Mouse (Mus musculus) forebrain, embryonic 11.5 days (tissue): ENCODE results near the gene Slc4a1. TPM values are rescaled to one million over a fixed set of nuclear protein-coding genes. Genes with fewer than 3 reads are reported as not detected.
A peak's percentile ranks its signal among the peaks of the same experiment; 100 is the strongest.

ENCODE experiments used
- ATAC-seq: fragments of 200-750 bp; cut with Nextera tagmentation; replicated peaks from 2 replicates; pipeline ENCODE4 v1.8.0; 2017; ENCODE audit warnings: moderate TSS enrichment; ENCODE audit not compliant: low FRiP score
- DNase-seq: peaks from one replicate; pipeline ENCODE4 v3.0.0-alpha.2; 2017; ENCODE audit warnings: low spot score
- H3K27ac ChIP-seq: fragments of 300-500 bp; sonication (generic); 2 replicates; pipeline ENCODE4 v1.5.1; 2014; ENCODE audit warnings: low read depth, low read length
- H3K27me3 ChIP-seq: fragments of 300-500 bp; sonication (generic); 2 replicates; pipeline ENCODE4 v1.6.1; 2014; ENCODE audit warnings: mild to moderate bottlenecking, low read length, mixed read lengths; ENCODE audit not compliant: control insufficient read depth, insufficient read depth
- H3K36me3 ChIP-seq: fragments of 300-500 bp; sonication (generic); 2 replicates; pipeline ENCODE4 v1.6.1; 2014; ENCODE audit warnings: mild to moderate bottlenecking, low read length, moderate library complexity, mixed read lengths; ENCODE audit not compliant: control insufficient read depth, insufficient read depth
- H3K4me1 ChIP-seq: fragments of 300-500 bp; sonication (generic); replicated peaks from 2 replicates; pipeline ENCODE4 v1.6.1; 2014; ENCODE audit warnings: low read length, mixed read lengths; ENCODE audit not compliant: control insufficient read depth, insufficient read depth
- H3K4me2 ChIP-seq: fragments of 300-500 bp; sonication (generic); 2 replicates; pipeline ENCODE4 v1.6.1; 2014; ENCODE audit warnings: low read depth, mild to moderate bottlenecking, low read length, moderate library complexity, mixed read lengths; ENCODE audit not compliant: severe bottlenecking
- H3K4me3 ChIP-seq: fragments of 300-500 bp; sonication (generic); 2 replicates; pipeline ENCODE4 v1.5.1; 2014; ENCODE audit warnings: low read depth, low read length
- H3K9ac ChIP-seq: fragments of 300-500 bp; sonication (generic); 2 replicates; pipeline ENCODE4 v1.6.1; 2014; ENCODE audit warnings: low read length
- H3K9me3 ChIP-seq: fragments of 300-500 bp; sonication (generic); 2 replicates; pipeline ENCODE4 v1.6.1; 2016; ENCODE audit warnings: low read length, mixed read lengths; ENCODE audit not compliant: control insufficient read depth
- WGBS: fragments of 180-500 bp; shearing (Covaris S2); extraction: QIAGEN DNeasy Blood & Tissue Kit; methylation state at CpG from one replicate; pipeline ENCODE4 v1.1.7; 2014; 5-methylcytosine and 5-hydroxymethylcytosine counted together
- polyA plus RNA-seq: library from polyadenylated mRNA; unstranded; fragments of >200 nt; fragmentation: Nextera tagmentation; extraction: Ambion mirVana; gene quantifications from 2 replicates; pipeline ENCODE4 v1.2.1, GENCODE M21; 2014

Slc4a1 gene
- polyA plus RNA-seq, 1 experiment from 2014 or later: 33.8 TPM

- H3K4me3 ChIP-seq: no peak overlapping the region
- H3K4me1 ChIP-seq: no peaks in the 10 kb centered on the region
- WGBS: 46% methylated on average over 8 of the region's 8 CpGs
- H3K9ac ChIP-seq: no peak overlapping the region
- no peaks in the 10 kb centered on the region for H3K36me3 ChIP-seq
- no peak for ATAC-seq
- no peak overlapping the region for H3K27ac ChIP-seq
- no peaks in the 10 kb centered on the region for H3K9me3 ChIP-seq
- no peaks in the 10 kb centered on the region for H3K27me3 ChIP-seq
- no peak overlapping the region for H3K4me2 ChIP-seq
- no peak for DNase-seq
These were observed 13.0 kb downstream of the Slc4a1 start for GRCm38 (mm10) chr11:102353021-102353431.

GRCm38 (mm10) chr11:102352378-102352777 lies 13.6 kb downstream of the Slc4a1 start:
- no peak overlapping the region for H3K9ac ChIP-seq
- H3K4me1 ChIP-seq: no peaks in the 10 kb centered on the region
- no peaks in the 10 kb centered on the region for H3K9me3 ChIP-seq
- peak; percentile 40 for DNase-seq
- no peaks in the 10 kb centered on the region for H3K36me3 ChIP-seq
- 59% methylated on average over 5 of the region's 5 CpGs for WGBS
- no peaks in the 10 kb centered on the region for H3K27me3 ChIP-seq
- no peak overlapping the region for H3K27ac ChIP-seq
- no peak overlapping the region for H3K4me3 ChIP-seq
- no peak overlapping the region for H3K4me2 ChIP-seq
- ATAC-seq: no peak

- 91% methylated on average over 17 of the region's 17 CpGs for WGBS
- Histone ChIP-seq H3K36me3 (no peaks in the 10 kb centered on the region), H3K9me3 (no peaks in the 10 kb centered on the region), H3K27me3 (no peaks in the 10 kb centered on the region), H3K9ac (no peak overlapping the region), H3K4me1 (no peaks in the 10 kb centered on the region), H3K27ac (no peak overlapping the region), H3K4me3 (no peak overlapping the region), H3K4me2 (no peak overlapping the region)
- DNase-seq (no peak), ATAC-seq (no peak)
These were observed 15.0 kb downstream of the Slc4a1 start for GRCm38 (mm10) chr11:102350981-102351523.

GRCm38 (mm10) chr11:102350416-102350815 lies 15.6 kb downstream of the Slc4a1 start:
- no peak for ATAC-seq
- Histone ChIP-seq H3K4me2 (no peak overlapping the region), H3K9me3 (no peaks in the 10 kb centered on the region), H3K27ac (no peak overlapping the region), H3K4me3 (no peak overlapping the region), H3K36me3 (no peaks in the 10 kb centered on the region), H3K9ac (no peak overlapping the region), H3K27me3 (no peaks in the 10 kb centered on the region), H3K4me1 (no peaks in the 10 kb centered on the region)
- WGBS: 85% methylated on average over 4 of the region's 4 CpGs
- DNase-seq: no peak

- no peaks in the 10 kb centered on the region for H3K9me3 ChIP-seq
- no peaks in the 10 kb centered on the region for H3K36me3 ChIP-seq
- H3K4me3 ChIP-seq: no peak overlapping the region
- H3K4me1 ChIP-seq: no peaks in the 10 kb centered on the region
- WGBS: 95% methylated on average over 3 of the region's 3 CpGs
- no peak overlapping the region for H3K27ac ChIP-seq
- H3K27me3 ChIP-seq: no peaks in the 10 kb centered on the region
- H3K9ac ChIP-seq: no peak overlapping the region
- no peak for ATAC-seq
- H3K4me2 ChIP-seq: no peak overlapping the region
- no peak for DNase-seq
These were observed 16.6 kb downstream of the Slc4a1 start for GRCm38 (mm10) chr11:102349189-102349954.

GRCm38 (mm10) chr11:102348771-102349170 lies 17.2 kb downstream of the Slc4a1 start:
- no peak overlapping the region for H3K4me3 ChIP-seq
- H3K9me3 ChIP-seq: no peaks in the 10 kb centered on the region
- no peaks in the 10 kb centered on the region for H3K4me1 ChIP-seq
- no peak overlapping the region for H3K9ac ChIP-seq
- WGBS: 88% methylated on average over 11 of the region's 11 CpGs
- no peak for DNase-seq
- H3K4me2 ChIP-seq: no peak overlapping the region
- H3K36me3 ChIP-seq: no peaks in the 10 kb centered on the region
- H3K27ac ChIP-seq: no peak overlapping the region
- ATAC-seq: no peak
- no peaks in the 10 kb centered on the region for H3K27me3 ChIP-seq

- ATAC-seq (no peak), DNase-seq (no peak)
- 88% methylated on average over 7 of the region's 7 CpGs for WGBS
- Histone ChIP-seq H3K4me1 (no peaks in the 10 kb centered on the region), H3K4me3 (no peak overlapping the region), H3K36me3 (no peaks in the 10 kb centered on the region), H3K9me3 (no peaks in the 10 kb centered on the region), H3K27me3 (no peaks in the 10 kb centered on the region), H3K27ac (no peak overlapping the region), H3K4me2 (no peak overlapping the region), H3K9ac (no peak overlapping the region)
These were observed 17.9 kb downstream of the Slc4a1 start for GRCm38 (mm10) chr11:102348101-102348585.

GRCm38 (mm10) chr11:102347683-102348082 lies 18.3 kb downstream of the Slc4a1 start:
- DNase-seq (no peak), ATAC-seq (no peak)
- no peak overlapping the region for H3K9ac ChIP-seq
- 59% methylated on average over 5 of the region's 5 CpGs for WGBS
- H3K36me3 ChIP-seq: no peaks in the 10 kb centered on the region
- no peak overlapping the region for H3K4me3 ChIP-seq
- H3K4me1 ChIP-seq: no peaks in the 10 kb centered on the region
- H3K4me2 ChIP-seq: no peak overlapping the region
- no peaks in the 10 kb centered on the region for H3K27me3 ChIP-seq
- no peaks in the 10 kb centered on the region for H3K9me3 ChIP-seq
- H3K27ac ChIP-seq: no peak overlapping the region

- no peak overlapping the region for H3K4me3 ChIP-seq
- no peak for DNase-seq
- no peak overlapping the region for H3K4me2 ChIP-seq
- no peaks in the 10 kb centered on the region for H3K27me3 ChIP-seq
- no peaks in the 10 kb centered on the region for H3K36me3 ChIP-seq
- H3K27ac ChIP-seq: no peak overlapping the region
- 74% methylated on average over 5 of the region's 5 CpGs for WGBS
- no peaks in the 10 kb centered on the region for H3K4me1 ChIP-seq
- H3K9me3 ChIP-seq: no peaks in the 10 kb centered on the region
- no peak for ATAC-seq
- H3K9ac ChIP-seq: no peak overlapping the region
These were observed 19.1 kb downstream of the Slc4a1 start for GRCm38 (mm10) chr11:102346926-102347325.
